Mouse (Mus musculus) megakaryocyte-erythroid progenitor cell, adult 5-6 weeks (primary cell): ENCODE measurements around the gene Tex2. TPM values are rescaled to one million over a fixed set of nuclear protein-coding genes. Genes with fewer than 3 reads are reported as not detected.
"Not testable (repeated sequence)": the region's sequence is repeated elsewhere in the genome, so short reads cannot be mapped to it uniquely, and the experiment has no call there.

Experiments
- ATAC-seq: replicated peaks from 2 replicates; pipeline ENCODE4 v1.8.0; 2016; ENCODE audit warnings: mild to moderate bottlenecking, inconsistent platforms; ENCODE audit not compliant: severe bottlenecking, poor library complexity, low FRiP score, low TSS enrichment
- total RNA-seq, 2 experiments: library from RNA; stranded (forward) in 1 of 2; stranded (reverse) in 1 of 2; fragments of 200-1000, 215-1000 nt in 1 of 2; fragments of >200 nt in 1 of 2; fragmentation: Nextera tagmentation in 1 of 2; gene quantifications; 2 replicates each; pipeline ENCODE4 v1.2.3; 2014 to 2017

Gene Tex2
- total RNA-seq, 2 experiments from 2014 or later = 24.2 to 32.8 TPM

DNA sequence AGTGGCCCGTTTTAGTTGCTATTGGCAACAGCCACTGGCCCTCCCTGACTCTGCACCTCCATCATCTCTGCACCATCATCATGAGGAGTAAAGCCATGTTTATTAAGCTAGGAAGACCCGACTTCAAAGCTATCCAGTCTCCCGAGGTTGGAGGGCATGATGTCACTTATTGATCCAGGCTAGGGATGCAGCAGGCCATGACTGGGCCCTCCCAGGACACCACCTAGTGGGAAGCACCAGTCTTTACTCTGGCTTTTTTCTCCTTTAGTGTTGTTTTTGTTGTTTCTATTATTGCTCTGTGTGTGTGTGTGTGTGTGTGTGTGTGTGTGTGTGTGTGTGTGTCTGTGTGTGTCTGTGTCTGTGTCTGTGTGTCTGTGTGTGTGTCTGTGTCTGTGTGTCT, 12.4 kb upstream of the Tex2 start:
- ATAC-seq = no peak

DNA sequence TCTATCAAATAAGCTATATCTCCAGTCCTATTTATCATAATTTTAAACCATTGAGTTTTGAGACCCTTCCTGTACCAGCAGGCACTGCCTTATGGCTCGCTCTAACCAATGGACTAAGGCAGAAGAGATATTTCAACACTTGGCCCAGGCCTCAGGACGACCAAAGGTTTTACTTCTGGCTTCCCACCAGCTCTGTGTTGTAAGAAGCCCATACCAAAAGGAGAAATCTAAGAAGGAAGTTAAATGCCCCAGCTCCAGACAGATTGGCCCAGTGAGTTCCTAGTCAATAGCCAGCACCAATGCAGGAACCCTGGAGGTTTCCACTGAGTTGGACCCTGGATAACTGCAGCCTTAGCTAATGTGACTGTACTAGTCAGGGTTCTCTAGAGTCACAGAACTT, 10.4 kb upstream of the Tex2 start:
- no peak for ATAC-seq

DNA sequence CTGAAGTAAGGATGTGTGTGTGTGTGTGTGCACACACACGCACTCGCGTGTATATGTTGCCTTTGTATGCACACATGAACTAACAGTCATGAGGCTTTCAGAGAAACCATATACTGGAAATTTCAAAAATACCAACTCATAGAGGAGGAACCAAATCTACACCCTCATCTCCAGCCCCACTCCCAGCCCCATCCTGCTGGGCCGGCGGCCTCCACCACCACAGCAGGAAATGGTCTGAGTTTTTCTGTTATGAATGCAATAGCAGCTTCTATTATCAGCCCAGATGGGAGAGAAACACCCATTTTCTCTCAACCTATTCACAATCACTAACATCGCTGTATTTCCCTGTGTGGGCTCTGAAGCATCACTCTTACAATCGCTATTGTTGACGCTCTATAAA, 8.8 kb upstream of the Tex2 start:
- no peak for ATAC-seq

DNA sequence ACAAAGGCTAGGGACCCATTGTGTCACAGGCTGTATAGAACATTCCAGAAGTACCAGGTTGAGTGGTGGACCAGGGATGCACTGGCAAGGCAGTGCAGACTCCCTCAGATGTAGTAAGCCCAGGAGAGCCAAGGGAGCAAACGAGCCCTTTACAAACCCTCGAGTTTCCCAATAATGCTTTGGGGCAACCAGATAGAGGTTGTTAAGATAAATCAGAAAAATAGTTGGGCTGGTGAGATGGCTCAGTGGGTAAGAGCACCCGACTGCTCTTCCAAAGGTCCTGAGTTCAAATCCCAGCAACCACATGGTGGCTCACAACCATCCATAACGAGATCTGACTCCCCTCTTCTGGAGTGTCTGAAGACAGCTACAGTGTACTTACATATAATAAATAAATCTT, 5.5 kb upstream of the Tex2 start:
- not testable (repeated sequence) for ATAC-seq

DNA sequence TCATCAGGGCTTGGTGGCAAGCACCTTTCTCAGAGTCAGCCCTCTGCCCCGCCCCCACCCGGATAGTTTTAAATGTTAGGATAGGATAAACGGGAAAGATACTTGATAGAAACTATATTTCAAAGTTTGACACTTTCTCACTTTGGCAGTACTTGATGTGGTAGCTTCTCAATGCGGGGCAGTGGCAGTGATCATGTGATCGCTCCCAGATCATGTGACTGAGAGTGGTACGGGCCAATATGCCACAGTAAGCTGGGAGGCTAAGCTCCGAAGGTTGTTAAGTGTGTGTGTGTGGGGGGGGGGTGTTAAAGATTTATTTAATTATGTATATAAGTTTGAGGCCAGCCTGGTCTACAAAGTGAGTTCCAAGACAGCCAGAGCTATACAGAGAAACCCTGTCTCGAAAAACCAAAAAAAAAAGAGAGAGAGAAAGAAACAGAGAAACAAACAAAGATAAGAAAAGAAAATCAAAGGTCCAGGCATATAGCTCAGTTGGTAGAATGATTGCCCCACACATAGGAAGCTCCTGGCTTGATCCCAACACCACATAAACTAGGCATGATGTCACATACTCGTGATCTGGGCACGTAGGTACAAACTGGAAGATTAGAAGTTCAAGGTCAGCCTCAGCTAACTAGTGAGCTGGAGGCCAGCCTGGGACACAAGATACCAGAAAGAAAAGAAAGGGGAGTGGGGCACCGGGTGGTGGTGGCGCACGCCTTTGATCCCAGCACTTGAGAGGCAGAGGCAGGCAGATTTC, 4.8 kb upstream of the Tex2 start:
- ATAC-seq = no peak

DNA sequence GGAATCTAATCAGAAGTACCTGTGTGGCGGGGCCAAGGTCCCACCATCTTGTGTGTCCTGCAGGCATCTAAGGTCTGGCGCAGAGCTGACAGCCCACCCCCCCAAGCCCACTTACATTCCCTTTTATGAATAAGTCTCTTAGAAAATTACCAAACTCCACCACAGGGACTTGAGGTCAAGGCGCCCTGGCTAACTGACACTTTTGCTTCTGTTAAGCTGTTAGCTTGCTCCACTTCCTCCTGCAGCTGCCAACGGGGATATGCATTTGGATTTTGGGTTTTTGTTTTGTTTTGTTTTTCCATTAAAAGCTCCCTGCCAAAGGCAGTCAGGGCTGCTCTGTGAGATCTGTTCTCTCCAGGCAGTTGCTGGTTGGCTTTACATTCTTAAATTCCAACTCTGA, 2.3 kb upstream of the Tex2 start:
- no peak for ATAC-seq

DNA sequence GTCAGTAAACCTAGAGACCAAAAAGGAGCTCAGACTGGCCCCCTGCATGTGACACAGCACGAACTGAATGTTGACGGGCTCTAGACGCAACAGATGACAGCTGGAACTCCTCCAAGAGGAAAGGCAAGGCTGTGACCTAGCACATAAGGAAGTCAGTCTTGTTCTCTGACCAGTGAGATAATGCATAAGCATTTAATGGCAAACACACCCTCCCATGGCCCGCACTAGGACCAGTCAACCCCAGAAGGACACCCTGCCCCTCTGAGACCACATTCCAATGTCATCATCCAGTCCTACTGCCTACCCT, 1.1 kb upstream of the Tex2 start:
- no peak for ATAC-seq

DNA sequence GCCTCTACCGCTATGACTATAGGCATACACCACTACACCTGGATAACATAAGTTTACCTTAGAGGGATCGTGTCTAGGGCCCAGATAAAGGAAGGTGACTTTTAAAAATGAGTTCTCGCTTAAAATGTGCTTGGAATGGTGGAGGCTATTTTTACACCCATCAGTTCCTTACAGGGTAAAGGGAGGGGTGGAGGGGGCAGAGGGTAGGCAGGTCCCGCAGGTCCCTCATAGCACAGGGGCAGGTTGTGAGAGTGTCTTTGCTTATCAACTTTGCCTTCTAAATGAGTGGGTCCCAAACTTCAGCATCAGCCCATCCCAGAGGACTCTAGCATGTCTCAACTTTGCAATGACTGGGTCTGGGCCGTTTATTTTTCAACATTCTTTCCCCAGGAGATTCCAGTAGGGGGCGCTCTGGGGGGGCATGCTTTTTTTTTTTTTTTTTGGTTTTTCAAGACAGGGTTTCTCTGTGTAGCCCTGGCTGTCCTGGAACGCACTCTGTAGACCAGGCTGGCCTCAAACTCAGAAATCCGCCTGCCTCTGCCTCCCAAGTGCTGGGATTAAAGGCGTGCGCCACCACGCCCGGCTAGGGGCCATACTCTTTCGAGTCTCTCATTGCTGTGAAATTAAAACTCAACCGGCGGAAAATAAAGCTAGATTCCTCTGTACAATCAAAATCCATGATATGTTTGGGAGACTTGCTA, 565 bp upstream of the Tex2 start:
- peak; percentile 15; the same call in 1 of the 2 replicates for ATAC-seq

DNA sequence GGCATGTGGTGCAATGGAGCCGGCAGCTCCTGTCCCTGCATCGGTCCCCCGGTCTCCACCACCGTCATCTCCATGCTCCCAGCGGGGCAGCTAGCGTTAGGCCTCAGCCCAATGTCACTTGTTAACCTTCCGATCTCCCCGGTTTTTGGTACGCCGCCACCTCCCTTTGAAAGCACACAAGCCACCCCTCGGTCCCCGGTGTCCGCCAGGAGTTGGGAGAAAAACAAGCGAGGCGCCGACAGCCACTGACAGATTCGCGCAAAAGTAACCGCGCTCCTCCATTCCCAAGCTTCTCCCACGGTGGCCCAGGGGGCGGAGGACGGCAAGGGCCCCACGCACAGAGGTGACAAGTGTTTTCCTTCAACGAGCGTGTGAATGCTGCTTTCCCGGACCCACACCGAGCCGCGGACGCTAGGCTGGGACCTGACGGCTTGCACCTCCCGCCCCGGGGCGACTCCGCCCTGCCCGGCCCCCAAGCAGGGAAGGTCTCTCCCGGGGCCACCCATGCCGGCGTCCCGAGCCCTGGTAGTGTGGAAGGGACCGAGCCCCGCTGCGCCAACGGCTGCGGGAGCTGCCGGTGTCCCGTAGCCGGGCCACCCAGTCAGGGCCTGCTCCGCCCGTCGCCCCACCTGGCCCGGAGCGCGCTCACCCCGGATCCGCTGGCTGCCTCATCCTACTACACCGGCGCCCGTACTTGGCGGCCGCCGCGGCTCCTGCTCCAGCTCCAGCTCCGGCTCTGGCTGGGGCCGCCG, 838 bp downstream of the Tex2 start:
- ATAC-seq = peak; percentile 42

DNA sequence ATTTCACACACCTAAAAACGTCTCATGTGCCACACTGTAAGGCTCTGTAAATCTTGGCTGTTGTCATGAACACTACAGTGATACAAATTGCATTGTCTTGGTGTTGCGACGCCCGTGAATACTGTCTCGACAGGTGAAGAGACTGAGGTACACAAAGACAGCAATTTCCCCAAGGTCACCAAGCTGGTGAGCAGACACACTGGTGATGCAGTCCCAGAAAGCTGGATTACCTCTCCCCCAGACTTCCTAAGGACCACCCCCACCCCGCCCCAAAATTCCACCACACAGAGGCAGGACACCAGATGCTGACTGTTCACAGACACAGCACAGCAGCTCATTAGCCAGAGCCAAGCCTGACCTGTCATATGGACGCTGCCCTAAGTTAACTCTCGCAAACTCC, 3.5 kb downstream of the Tex2 start:
- no peak for ATAC-seq

DNA sequence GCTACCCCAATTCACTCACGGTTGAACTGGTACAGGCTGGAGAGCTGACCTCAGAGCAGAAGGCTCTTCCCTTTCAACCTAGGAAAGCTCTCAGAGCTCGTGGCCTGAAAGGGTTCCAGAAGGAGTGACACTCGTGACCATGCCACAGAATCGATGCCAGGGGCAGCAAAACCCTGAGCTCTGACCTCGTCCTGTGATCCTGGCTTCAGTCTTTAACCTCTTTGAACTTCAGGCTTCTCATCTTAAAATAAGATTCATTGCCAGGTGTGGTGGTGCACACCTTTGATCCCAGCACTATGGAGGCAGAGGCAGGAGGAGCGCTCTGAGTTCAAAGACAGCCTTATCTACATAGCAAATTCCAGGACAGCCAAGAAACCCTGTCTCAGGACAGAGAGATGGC, 5.9 kb downstream of the Tex2 start:
- ATAC-seq = no peak

DNA sequence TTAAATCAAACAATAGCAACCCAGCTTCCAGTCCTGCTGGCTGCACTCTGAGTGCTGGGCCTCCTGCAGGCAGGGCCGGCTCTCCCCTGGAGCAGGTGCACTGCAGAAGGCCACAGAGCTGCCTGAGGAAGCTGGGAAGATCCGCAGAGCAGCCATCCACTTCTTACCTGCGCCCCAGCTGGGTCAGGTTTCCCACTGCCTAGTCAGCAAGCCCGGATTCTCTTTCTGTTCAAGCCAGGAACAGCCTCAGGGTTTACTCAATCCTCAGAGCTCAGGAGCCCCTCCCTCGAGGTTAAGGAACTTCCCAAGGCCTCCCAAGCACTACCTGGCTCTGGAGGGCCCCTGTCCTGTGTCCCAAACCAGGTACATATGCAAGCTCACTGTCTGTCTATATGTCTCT, 7.2 kb downstream of the Tex2 start:
- no peak for ATAC-seq

DNA sequence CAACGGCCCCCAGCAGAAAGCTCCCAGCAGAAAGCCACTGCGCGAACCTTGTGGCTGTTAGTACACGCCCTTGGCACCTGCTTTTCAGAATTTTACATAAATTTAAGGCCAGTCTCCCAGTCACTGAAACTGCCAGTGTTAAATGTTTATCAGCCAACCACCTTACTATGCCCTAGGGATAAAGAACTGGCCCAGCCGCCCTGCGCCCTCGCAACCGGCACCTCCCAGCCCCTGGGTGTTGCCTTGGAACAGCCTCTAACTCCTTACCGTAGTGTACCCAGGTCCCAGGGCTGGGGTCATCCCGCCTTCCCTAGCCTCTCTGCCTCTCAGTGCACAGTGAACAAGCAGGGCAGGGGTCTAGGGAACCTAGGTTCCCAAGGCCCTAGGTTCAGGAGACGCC, 10.0 kb downstream of the Tex2 start:
- ATAC-seq = peak; percentile 87

DNA sequence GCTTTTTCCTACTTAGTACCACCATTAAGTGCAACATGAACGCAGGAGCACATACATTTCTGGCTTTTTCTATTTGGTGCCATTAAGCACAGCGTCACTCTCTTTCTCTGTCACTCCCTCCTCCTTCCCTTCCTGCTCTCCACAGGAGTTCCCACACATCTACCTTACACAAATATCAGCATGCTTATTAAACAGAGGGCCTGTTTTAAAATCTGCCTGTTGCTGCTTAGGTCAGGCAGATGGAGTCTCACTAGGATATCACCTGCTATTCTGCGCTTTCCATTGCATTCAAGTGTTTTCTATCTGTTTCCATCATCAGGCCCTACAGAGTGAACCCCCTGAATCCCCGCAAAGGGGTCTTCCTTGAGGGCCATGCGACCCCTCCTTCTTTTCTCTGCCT, 13.1 kb downstream of the Tex2 start:
- ATAC-seq = no peak

DNA sequence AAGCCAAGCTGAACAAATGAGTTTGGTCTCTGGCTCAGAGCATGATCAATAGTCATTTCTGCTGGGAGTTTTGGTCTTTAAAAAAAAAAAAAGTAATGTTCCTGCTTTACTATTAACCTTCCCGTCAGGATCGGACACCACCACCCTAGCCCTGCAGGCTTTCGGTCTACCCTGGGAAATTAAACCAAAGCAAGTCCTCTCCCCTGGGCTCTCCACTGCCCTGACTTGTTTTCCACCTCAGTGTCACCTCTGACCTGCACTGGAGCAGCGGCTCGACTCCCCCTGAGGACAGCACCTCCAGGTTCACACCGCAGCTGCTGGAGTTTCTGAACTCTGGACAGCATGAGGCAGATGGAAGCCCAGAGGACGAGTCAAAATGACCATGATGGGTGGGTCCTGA, 13.9 kb downstream of the Tex2 start:
- ATAC-seq = no peak

DNA sequence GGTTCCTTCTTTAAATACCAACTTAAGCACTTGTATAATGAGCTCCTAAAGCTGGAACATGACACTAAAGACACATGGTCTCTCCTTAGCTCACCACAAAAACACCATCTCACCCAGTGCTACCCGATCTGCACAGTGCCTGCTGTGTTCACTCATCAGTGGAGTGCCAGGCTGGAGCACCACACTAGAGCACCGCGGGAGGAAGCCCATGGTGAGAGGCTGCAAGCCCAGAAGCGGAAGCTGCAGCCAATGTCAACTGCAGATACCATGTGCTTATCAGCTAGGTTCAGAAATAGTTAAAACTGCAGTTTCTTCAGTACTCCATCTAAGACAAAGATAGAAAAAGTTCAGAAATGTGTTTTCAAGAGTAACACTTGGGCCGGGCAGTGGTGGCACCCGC, 14.9 kb downstream of the Tex2 start:
- ATAC-seq = peak; percentile 86

DNA sequence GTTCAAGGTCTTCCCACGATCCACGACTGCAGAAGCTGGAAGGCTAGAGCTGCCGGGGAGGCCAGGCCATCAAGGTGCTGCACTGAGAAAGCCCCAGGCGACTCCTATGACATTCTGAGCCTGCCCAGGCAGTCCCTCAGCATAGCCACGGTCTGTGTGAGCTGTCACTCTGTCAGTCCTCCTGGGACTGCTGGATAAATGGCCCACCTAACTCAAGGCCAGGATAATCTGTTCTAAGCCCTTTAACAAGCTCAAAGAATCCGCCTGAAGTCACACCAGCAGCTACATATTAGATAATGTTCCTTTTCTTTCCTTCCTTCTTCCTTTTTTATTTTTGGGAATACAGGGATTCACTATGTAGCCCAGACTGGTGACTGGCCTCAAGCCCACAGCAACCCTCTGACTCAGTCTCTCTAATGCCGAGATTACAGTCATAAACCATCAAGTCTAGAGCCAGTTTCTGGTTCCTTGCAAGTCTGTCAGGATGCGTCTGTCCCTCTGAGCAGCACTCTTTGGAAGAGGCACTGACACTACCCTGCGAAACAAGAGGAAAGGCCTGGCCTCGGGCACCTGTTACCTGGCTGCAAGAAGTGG, 15.4 kb downstream of the Tex2 start:
- no peak; the same call in 1 of the 2 replicates for ATAC-seq

DNA sequence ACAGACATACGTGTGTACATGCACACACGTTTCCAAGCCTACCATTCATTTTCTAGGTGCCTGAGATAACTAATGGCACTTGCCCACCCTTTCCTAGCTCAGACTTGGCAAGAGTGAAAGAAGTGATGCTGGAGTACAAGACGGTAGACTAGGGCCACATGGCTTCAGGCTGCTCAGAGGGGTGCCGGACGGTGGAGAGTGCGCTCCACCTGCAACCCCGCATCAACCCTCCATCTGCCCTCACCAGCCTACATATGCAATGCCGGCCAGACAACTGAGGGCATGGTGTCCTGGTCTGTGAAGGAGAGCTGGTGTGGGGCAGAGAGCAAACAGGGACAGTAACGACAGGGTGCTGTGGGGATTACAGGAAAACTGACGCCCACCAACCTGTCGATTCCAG, 22.0 kb downstream of the Tex2 start:
- ATAC-seq = 0 out of 2 replicates have a peak, but pooled peaks have one; percentile 15

DNA sequence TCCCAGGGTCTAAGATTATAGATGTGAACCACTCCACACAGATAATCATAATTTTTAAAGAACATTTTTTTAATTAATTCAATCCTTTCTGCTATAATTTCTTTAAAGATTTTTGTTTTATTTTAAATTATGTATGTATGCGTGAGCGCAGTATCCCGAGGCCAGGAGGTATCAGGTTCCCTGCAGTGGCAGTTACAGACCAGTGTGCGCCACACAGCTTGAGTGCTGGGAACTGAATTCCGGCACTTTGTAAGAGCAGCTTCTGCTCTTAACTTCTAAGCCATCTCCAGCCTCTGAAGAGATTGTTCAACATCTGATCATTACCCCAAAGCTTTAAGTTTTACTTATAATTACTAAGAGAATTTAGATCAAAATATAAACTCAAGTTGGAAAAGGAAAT, 23.1 kb downstream of the Tex2 start:
- ATAC-seq = no peak

DNA sequence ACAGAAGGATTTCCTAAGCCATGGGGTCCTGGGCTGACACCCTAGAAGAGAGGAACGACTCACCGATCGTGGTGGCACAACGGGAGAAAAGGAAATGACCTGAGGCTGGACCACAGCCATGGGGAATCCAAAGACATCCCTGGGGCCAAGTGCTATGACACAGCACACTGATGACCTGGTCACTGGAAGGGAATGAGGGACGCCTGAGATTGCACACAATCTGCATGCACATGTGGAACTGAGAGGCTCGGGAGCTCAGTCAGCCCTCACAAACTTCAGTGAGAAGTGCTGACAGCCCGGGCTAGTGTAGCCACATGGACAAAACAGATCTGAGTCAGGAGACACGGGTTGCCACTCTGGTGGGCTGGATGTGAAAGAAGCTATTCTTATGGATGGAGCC, 24.4 kb downstream of the Tex2 start:
- ATAC-seq = 0 out of 2 replicates have a peak, but pooled peaks have one; percentile 27
